13 mouse cellular contexts compared by ENCODE assay signal in the genomic region with DNA sequence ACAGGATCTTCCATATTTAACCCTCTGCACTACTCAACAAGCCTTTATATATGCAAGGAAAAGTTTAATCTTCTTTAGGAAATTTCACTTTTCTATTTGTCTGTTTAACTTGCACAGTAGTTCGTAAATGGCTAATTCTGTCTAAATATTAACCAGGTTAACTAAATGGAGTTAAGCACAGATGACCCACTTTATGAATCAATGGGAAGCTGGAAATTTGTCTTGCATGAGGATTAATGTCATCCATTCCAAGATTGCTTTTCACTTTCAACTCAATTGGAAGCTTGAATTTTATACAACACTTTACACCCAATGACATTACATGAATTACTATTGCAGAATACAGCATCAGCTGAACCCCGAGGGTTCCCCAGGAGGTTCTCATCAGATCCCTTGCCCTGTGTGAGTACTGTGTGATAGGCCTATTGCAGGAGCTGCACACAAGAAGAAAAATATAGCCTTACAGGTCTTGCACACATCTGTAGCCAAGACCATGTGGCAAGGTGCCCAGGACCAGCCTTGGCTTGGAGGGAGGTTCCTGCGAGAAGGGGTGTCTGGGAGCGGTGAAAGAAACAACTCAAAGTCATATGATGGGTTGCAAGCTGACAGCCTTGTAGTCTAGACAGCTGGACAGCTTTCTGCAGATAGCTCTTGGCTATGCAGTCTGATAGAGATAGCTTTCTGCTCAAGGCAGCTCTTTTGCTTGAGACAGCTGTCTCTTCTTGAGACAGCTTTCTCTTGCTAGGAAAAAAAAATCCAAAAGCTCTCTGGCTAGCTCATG. TPM values are rescaled to one million over a fixed set of nuclear protein-coding genes. Genes with fewer than 3 reads are reported as not detected.
A peak's percentile ranks its signal among the peaks of the same experiment; 100 is the strongest.
DNase-seq lines count a peak whose midpoint lies in the region; ATAC-seq lines count a peak whose summit lies in the region.
"Had no signal": no experiment of that assay in that cellular context is flagged by ENCODE, and none has a peak within 500 bp of the region (broad histone marks: within the 10 kb centered on the region; RNA-seq: fewer than 3 reads in every experiment).

No protein-coding gene starts in this region.

- 58% methylated on average over 4 of the region's 4 CpGs for WGBS in stomach, embryonic 16.5 days

- no peak overlapping the region for H3K4me2 ChIP-seq in stomach, embryonic 16.5 days (ENCODE audit: low read depth, low read length)
- H3K4me2 ChIP-seq: embryonic facial prominence, embryonic 12.5 days; hindbrain, embryonic 15.5 days had no signal

- H3K36me3 ChIP-seq in stomach, embryonic 16.5 days (ENCODE audit: control insufficient read depth, insufficient read depth, low read length) = no peaks in the 10 kb centered on the region
- H3K36me3 ChIP-seq: embryonic facial prominence, embryonic 12.5 days; hindbrain, embryonic 15.5 days had no signal

- no peaks in the 10 kb centered on the region for H3K27me3 ChIP-seq in stomach, embryonic 16.5 days (ENCODE audit: control insufficient read depth, insufficient read depth, low read length)
- H3K27me3 ChIP-seq: embryonic facial prominence, embryonic 12.5 days; hindbrain, embryonic 15.5 days had no signal

- no peak for DNase-seq in frontal cortex, postnatal 14 days (ENCODE audit: low spot score in 2 of 2)
- DNase-seq in lung, adult 18-20 months = peak; percentile 6 to 24
- no peak for DNase-seq in lung, postnatal 25 days (ENCODE audit: low spot score)
- peak; percentile 32 for DNase-seq in heart, postnatal 36 days
- no peak for DNase-seq in T-cell, adult 2 months (ENCODE audit: low spot score)
- no peak for DNase-seq in urinary bladder, postnatal 10 days (ENCODE audit: low spot score)
- DNase-seq: midbrain, embryonic 14.5 days had no signal

- H3K9ac ChIP-seq in stomach, embryonic 16.5 days (ENCODE audit: low read length) = no peak overlapping the region
- H3K9ac ChIP-seq: embryonic facial prominence, embryonic 12.5 days; hindbrain, embryonic 15.5 days had no signal

- peak; percentile 81 for ATAC-seq in frontal cortex, adult (ENCODE audit: low TSS enrichment)
- ATAC-seq in stomach, embryonic 16.5 days (ENCODE audit: insufficient read depth, low FRiP score) = 0 out of 2 replicates have a peak, but pooled peaks have one; percentile 13

- intact Hi-C loops in heart, postnatal 36 days (cut with DNase I) = no loop called here

- H3K9me3 ChIP-seq in stomach, embryonic 16.5 days (replicated peaks; ENCODE audit: control insufficient read depth, low read length) = no peaks in the 10 kb centered on the region
- H3K9me3 ChIP-seq: embryonic facial prominence, embryonic 12.5 days; hindbrain, embryonic 15.5 days had no signal

- H3K27ac ChIP-seq in stomach, embryonic 16.5 days (ENCODE audit: low read length) = no peak overlapping the region
- H3K27ac ChIP-seq: embryonic facial prominence, embryonic 12.5 days; hindbrain, embryonic 15.5 days had no signal

- H3K4me3 ChIP-seq in stomach, embryonic 16.5 days (replicated peaks; ENCODE audit: low read length) = no peak overlapping the region
- H3K4me3 ChIP-seq: embryonic facial prominence, embryonic 12.5 days; hindbrain, embryonic 15.5 days had no signal

- H3K4me1 ChIP-seq in stomach, embryonic 16.5 days (ENCODE audit: control insufficient read depth, insufficient read depth, low read length) = peaks cover 3% of the 10 kb centered on the region
- H3K4me1 ChIP-seq: embryonic facial prominence, embryonic 12.5 days; hindbrain, embryonic 15.5 days had no signal

RNA-seq across cellular contexts. Expression of gene F11, which starts 6.0 kb away (rescaled TPM):
- total RNA-seq in heart, postnatal 36 days (2021) = not detected
- 1.5 and 1.6 TPM in 2 replicates for polyA plus RNA-seq in stomach, embryonic 16.5 days (2015; fragmentation: Nextera tagmentation; extraction: Ambion mirVana)
- total RNA-seq: left cerebral cortex, postnatal 36 days had no signal
- polyA plus RNA-seq: embryonic facial prominence, embryonic 12.5 days; hindbrain, embryonic 15.5 days; large intestine, adult 2 months had no signal

RNA-seq across cellular contexts. Expression of gene Klkb1, which starts 26.9 kb away (rescaled TPM):
- not detected for total RNA-seq in heart, postnatal 36 days (2021)
- polyA plus RNA-seq in stomach, embryonic 16.5 days (2015; fragmentation: Nextera tagmentation; extraction: Ambion mirVana) = 0.29 and 0.48 TPM in 2 replicates
- total RNA-seq: left cerebral cortex, postnatal 36 days had no signal
- polyA plus RNA-seq: midbrain, embryonic 14.5 days had no signal

RNA-seq across cellular contexts. Expression of gene Gm45753, which starts 40.5 kb away (rescaled TPM):
- total RNA-seq in heart, postnatal 36 days (2021) = not detected
- polyA plus RNA-seq in stomach, embryonic 16.5 days (2015; fragmentation: Nextera tagmentation; extraction: Ambion mirVana) = 0.96 and 1.0 TPM in 2 replicates
- total RNA-seq: left cerebral cortex, postnatal 36 days had no signal
- polyA plus RNA-seq: embryonic facial prominence, embryonic 12.5 days; hindbrain, embryonic 15.5 days; large intestine, adult 2 months; midbrain, embryonic 14.5 days had no signal

Comparison
In these comparisons a context has a peak if more than half of its experiments do, and no peak if none do; other contexts are left out.
1. DNase-seq: peak in lung, adult 18-20 months (2 of 2) and heart, postnatal 36 days (2 of 2); none in frontal cortex, postnatal 14 days (0 of 2), lung, postnatal 25 days (single experiment), T-cell, adult 2 months (single experiment) and urinary bladder, postnatal 10 days (single experiment).